Mouse (Mus musculus): ENCODE measurements around the gene Mrgprh. TPM values are rescaled to one million over a fixed set of nuclear protein-coding genes. Genes with fewer than 3 reads are reported as not detected.

The Mrgprh gene
- not detected in 2 replicates for polyA plus RNA-seq (2012)

GRCm38 (mm10) chr17:12875734-12876133, at the start of gene Mrgprh:
TSS of gene Mrgprh (plus strand) at chr17:12876034.
- Histone ChIP-seq H3K4me3 (replicated peaks) (no peak within 1 kb of the TSS), H3K4me1 (ENCODE audit: control insufficient read depth) (peaks cover 3% of the 10 kb centered on the region; the same call in 1 of the 2 replicates), H3K9me3 (ENCODE audit: control insufficient read depth, low read length) (no peaks in the 10 kb centered on the region), H3K36me3 (ENCODE audit: control insufficient read depth) (no peaks in the 10 kb centered on the region), H3K27me3 (ENCODE audit: control insufficient read depth) (peaks cover 28% of the 10 kb centered on the region)
- no peak for TF ChIP-seq GATA1 (IDR thresholded peaks at IDR 0.05; ENCODE audit: low read length)
- TF ChIP-seq TAL1 (IDR thresholded peaks at IDR 0.05; ENCODE audit: low read length) = no peak

DNA sequence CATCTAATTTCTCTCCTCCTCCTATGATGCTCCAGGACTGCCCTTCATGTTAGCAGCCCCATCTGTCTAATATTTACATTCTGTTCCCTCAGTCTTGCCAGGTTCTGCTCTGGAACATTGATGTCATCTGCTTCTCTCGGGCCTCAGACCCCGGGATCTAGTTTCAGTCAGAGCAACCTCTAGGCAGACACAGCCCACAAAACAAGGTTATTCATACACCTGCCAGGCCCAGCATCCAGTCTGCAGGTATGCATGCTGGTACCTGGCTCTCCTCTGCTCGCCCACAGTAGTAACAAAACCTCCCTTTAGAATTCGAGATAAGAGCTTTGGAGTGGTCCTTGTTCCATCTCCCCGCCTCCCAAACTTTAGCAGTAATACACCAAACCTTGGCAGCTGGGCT, 45.5 kb upstream of the Mrgprh start:
- H3K4me3 ChIP-seq (replicated peaks) = no peak overlapping the region
- no peaks in the 10 kb centered on the region for H3K36me3 ChIP-seq (ENCODE audit: control insufficient read depth)
- TF ChIP-seq TAL1 (IDR thresholded peaks at IDR 0.05; ENCODE audit: low read length) = no peak
- no peak for TF ChIP-seq GATA1 (IDR thresholded peaks at IDR 0.05; ENCODE audit: low read length)
- no peaks in the 10 kb centered on the region; the same call in 1 of the 2 replicates for H3K4me1 ChIP-seq (ENCODE audit: control insufficient read depth)
- no peaks in the 10 kb centered on the region for H3K27me3 ChIP-seq (ENCODE audit: control insufficient read depth)
- no peaks in the 10 kb centered on the region for H3K9me3 ChIP-seq (ENCODE audit: control insufficient read depth, low read length)

GRCm38 (mm10) chr17:12832231-12832630, 43.6 kb upstream of the Mrgprh start:
- Histone ChIP-seq H3K27me3 (ENCODE audit: control insufficient read depth) (no peaks in the 10 kb centered on the region), H3K4me3 (replicated peaks) (no peak overlapping the region), H3K36me3 (ENCODE audit: control insufficient read depth) (no peaks in the 10 kb centered on the region), H3K4me1 (ENCODE audit: control insufficient read depth) (no peaks in the 10 kb centered on the region; the same call in 1 of the 2 replicates), H3K9me3 (ENCODE audit: control insufficient read depth, low read length) (no peaks in the 10 kb centered on the region)
- no peak for TF ChIP-seq TAL1 (IDR thresholded peaks at IDR 0.05; ENCODE audit: low read length)
- TF ChIP-seq GATA1 (IDR thresholded peaks at IDR 0.05; ENCODE audit: low read length) = no peak

GRCm38 (mm10) chr17:12832657-12833056, 43.2 kb upstream of the Mrgprh start:
- H3K4me1 ChIP-seq (ENCODE audit: control insufficient read depth) = no peaks in the 10 kb centered on the region; the same call in 1 of the 2 replicates
- H3K4me3 ChIP-seq (replicated peaks) = no peak overlapping the region
- no peaks in the 10 kb centered on the region for H3K9me3 ChIP-seq (ENCODE audit: control insufficient read depth, low read length)
- no peaks in the 10 kb centered on the region for H3K36me3 ChIP-seq (ENCODE audit: control insufficient read depth)
- no peak for TF ChIP-seq GATA1 (IDR thresholded peaks at IDR 0.05; ENCODE audit: low read length)
- TF ChIP-seq TAL1 (IDR thresholded peaks at IDR 0.05; ENCODE audit: low read length) = no peak
- no peaks in the 10 kb centered on the region for H3K27me3 ChIP-seq (ENCODE audit: control insufficient read depth)

DNA sequence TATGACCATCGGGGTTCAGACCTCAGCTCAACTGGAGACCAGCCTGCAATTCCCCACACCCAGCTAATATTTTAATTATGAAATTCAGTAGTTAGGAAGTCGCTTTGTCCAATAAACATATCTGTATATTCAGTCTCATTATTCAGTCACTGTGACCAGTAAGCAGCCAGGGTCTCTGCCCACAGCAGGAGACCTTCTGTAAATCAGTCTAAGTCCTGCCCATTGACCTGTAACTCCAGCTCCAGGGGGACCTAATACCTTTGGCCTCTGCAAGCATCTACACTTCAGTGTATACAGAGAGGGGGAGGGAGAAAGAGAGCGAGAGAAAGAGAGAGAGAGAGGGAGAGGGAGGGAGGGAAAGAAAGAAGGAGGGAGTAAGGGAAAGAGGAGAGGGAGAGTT, 41.5 kb upstream of the Mrgprh start:
- H3K4me3 ChIP-seq (replicated peaks) = no peak overlapping the region
- H3K36me3 ChIP-seq (ENCODE audit: control insufficient read depth) = no peaks in the 10 kb centered on the region
- no peaks in the 10 kb centered on the region for H3K9me3 ChIP-seq (ENCODE audit: control insufficient read depth, low read length)
- H3K27me3 ChIP-seq (ENCODE audit: control insufficient read depth) = no peaks in the 10 kb centered on the region
- no peak for TF ChIP-seq TAL1 (IDR thresholded peaks at IDR 0.05; ENCODE audit: low read length)
- no peak for TF ChIP-seq GATA1 (IDR thresholded peaks at IDR 0.05; ENCODE audit: low read length)
- H3K4me1 ChIP-seq (ENCODE audit: control insufficient read depth) = no peaks in the 10 kb centered on the region

- Histone ChIP-seq H3K4me1 (ENCODE audit: control insufficient read depth) (no peaks in the 10 kb centered on the region), H3K4me3 (replicated peaks) (no peak overlapping the region), H3K9me3 (ENCODE audit: control insufficient read depth, low read length) (no peaks in the 10 kb centered on the region), H3K36me3 (ENCODE audit: control insufficient read depth) (no peaks in the 10 kb centered on the region), H3K27me3 (ENCODE audit: control insufficient read depth) (no peaks in the 10 kb centered on the region)
- TF ChIP-seq TAL1 (IDR thresholded peaks at IDR 0.05; ENCODE audit: low read length) (no peak), GATA1 (IDR thresholded peaks at IDR 0.05; ENCODE audit: low read length) (no peak)
Measured at GRCm38 (mm10) chr17:12834826-12835225, 41.0 kb upstream of the Mrgprh start.

GRCm38 (mm10) chr17:12835738-12836137, 40.1 kb upstream of the Mrgprh start:
- TF ChIP-seq GATA1 (IDR thresholded peaks at IDR 0.05; ENCODE audit: low read length) (no peak), TAL1 (IDR thresholded peaks at IDR 0.05; ENCODE audit: low read length) (no peak)
- H3K4me1 ChIP-seq (ENCODE audit: control insufficient read depth) = no peaks in the 10 kb centered on the region
- H3K36me3 ChIP-seq (ENCODE audit: control insufficient read depth) = no peaks in the 10 kb centered on the region
- H3K9me3 ChIP-seq (ENCODE audit: control insufficient read depth, low read length) = no peaks in the 10 kb centered on the region
- H3K4me3 ChIP-seq (replicated peaks) = no peak overlapping the region
- H3K27me3 ChIP-seq (ENCODE audit: control insufficient read depth) = no peaks in the 10 kb centered on the region

GRCm38 (mm10) chr17:12839475-12840267, 36.2 kb upstream of the Mrgprh start:
- TF ChIP-seq TAL1 (IDR thresholded peaks at IDR 0.05; ENCODE audit: low read length) = no peak
- no peak for TF ChIP-seq GATA1 (IDR thresholded peaks at IDR 0.05; ENCODE audit: low read length)
- Histone ChIP-seq H3K4me1 (ENCODE audit: control insufficient read depth) (no peaks in the 10 kb centered on the region), H3K36me3 (ENCODE audit: control insufficient read depth) (no peaks in the 10 kb centered on the region), H3K4me3 (replicated peaks) (no peak overlapping the region), H3K27me3 (ENCODE audit: control insufficient read depth) (no peaks in the 10 kb centered on the region), H3K9me3 (ENCODE audit: control insufficient read depth, low read length) (0 out of 2 replicates have a peak, but pooled peaks cover 2% of the 10 kb centered on the region)

DNA sequence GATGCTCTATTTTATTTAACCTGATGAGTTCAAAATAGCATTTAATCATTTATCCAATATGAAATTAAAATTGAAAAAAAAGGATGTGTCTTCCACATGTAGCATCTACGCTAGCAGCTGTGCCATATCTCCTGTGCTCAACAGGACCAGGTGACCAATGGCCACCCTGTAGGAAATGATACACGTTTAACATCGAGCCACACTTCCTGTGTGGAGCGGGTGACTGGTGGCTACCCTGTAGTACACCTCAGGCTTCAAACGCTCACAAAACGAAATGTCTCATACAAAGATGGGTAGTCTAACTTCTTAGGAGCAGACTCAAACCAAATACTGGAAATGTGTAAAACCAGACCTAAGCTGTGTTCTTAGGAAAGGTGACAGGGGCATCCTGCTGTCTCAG, 32.0 kb upstream of the Mrgprh start:
- H3K4me3 ChIP-seq (replicated peaks) = no peak overlapping the region
- H3K27me3 ChIP-seq (ENCODE audit: control insufficient read depth) = peaks cover 3% of the 10 kb centered on the region; the same call in 1 of the 2 replicates
- TF ChIP-seq TAL1 (IDR thresholded peaks at IDR 0.05; ENCODE audit: low read length) (no peak), GATA1 (IDR thresholded peaks at IDR 0.05; ENCODE audit: low read length) (no peak)
- H3K9me3 ChIP-seq (ENCODE audit: control insufficient read depth, low read length) = 0 out of 2 replicates have a peak, but pooled peaks cover 2% of the 10 kb centered on the region
- no peaks in the 10 kb centered on the region for H3K36me3 ChIP-seq (ENCODE audit: control insufficient read depth)
- H3K4me1 ChIP-seq (ENCODE audit: control insufficient read depth) = no peaks in the 10 kb centered on the region

Measured in erythroblast, embryonic 14.5 days (primary cell).